Mouse (Mus musculus) olfactory bulb, adult 2 months (tissue): ENCODE data around the gene Snip1.

Source experiments
- CTCF ChIP-seq: fragments of 200-500 bp; IDR thresholded peaks from 2 replicates; pipeline ENCODE4 v1.5.1; 2012; ENCODE audit warnings: low read depth, mild to moderate bottlenecking, low read length, moderate library complexity; ENCODE audit not compliant: insufficient read depth
- POLR2A ChIP-seq: fragments of 200-500 bp; IDR thresholded peaks from 2 replicates; pipeline ENCODE4 v1.6.1; 2012; ENCODE audit warnings: mild to moderate bottlenecking, low read depth, low read length, moderate library complexity; ENCODE audit not compliant: insufficient read depth

GRCm38 (mm10) chr4:125096066-125096465 lies 29.6 kb downstream of the Snip1 start:
- TF ChIP-seq POLR2A (no peak), CTCF (no peak)
